Mouse (Mus musculus) hindbrain, embryonic 15.5 days (tissue): ENCODE results near the gene Cd8a. TPM values are rescaled to one million over a fixed set of nuclear protein-coding genes. Genes with fewer than 3 reads are reported as not detected.

ENCODE experiments used
- ATAC-seq: fragments of 200-750 bp; cut with Nextera tagmentation; 2 replicates; pipeline ENCODE4 v1.8.0; 2017; ENCODE audit warnings: low read depth, moderate number of reproducible peaks, moderate TSS enrichment; ENCODE audit not compliant: low FRiP score
- H3K27ac ChIP-seq: fragments of 300-500 bp; sonication (generic); replicated peaks from 2 replicates; pipeline ENCODE4 v1.5.1; 2015; ENCODE audit warnings: mild to moderate bottlenecking, inconsistent platforms
- H3K27me3 ChIP-seq: fragments of 300-500 bp; sonication (generic); 2 replicates; pipeline ENCODE4 v1.6.1; 2015; ENCODE audit warnings: control low read depth, inconsistent platforms
- H3K36me3 ChIP-seq: fragments of 300-500 bp; sonication (generic); 2 replicates; pipeline ENCODE4 v1.6.1; 2015; ENCODE audit warnings: control low read depth, inconsistent platforms
- H3K4me1 ChIP-seq: fragments of 300-500 bp; sonication (generic); replicated peaks from 2 replicates; pipeline ENCODE4 v1.6.1; 2015; ENCODE audit warnings: control low read depth, inconsistent platforms
- H3K4me2 ChIP-seq: fragments of 300-500 bp; sonication (generic); 2 replicates; pipeline ENCODE4 v1.6.1; 2015; ENCODE audit warnings: moderate library complexity, mild to moderate bottlenecking, inconsistent platforms
- H3K4me3 ChIP-seq: fragments of 300-500 bp; sonication (generic); 2 replicates; pipeline ENCODE4 v1.5.1; 2015; ENCODE audit warnings: mild to moderate bottlenecking, inconsistent platforms
- H3K9ac ChIP-seq: fragments of 300-500 bp; sonication (generic); 2 replicates; pipeline ENCODE4 v1.6.1; 2015; ENCODE audit warnings: inconsistent platforms
- H3K9me3 ChIP-seq: fragments of 300-500 bp; sonication (generic); 2 replicates; pipeline ENCODE4 v1.6.1; 2016; ENCODE audit warnings: control low read depth, inconsistent platforms
- WGBS: fragments of 180-500 bp; shearing (Covaris S2); methylation state at CpG from one replicate; pipeline ENCODE4 v1.1.7; 2015; 5-methylcytosine and 5-hydroxymethylcytosine counted together
- polyA plus RNA-seq: library from polyadenylated mRNA; unstranded; fragments of >200 nt; fragmentation: Nextera tagmentation; extraction: Ambion mirVana; gene quantifications from 2 replicates; pipeline ENCODE4 v1.2.1, GENCODE M21; 2015

The Cd8a gene
- polyA plus RNA-seq, 1 experiment from 2014 or later: not detected

DNA sequence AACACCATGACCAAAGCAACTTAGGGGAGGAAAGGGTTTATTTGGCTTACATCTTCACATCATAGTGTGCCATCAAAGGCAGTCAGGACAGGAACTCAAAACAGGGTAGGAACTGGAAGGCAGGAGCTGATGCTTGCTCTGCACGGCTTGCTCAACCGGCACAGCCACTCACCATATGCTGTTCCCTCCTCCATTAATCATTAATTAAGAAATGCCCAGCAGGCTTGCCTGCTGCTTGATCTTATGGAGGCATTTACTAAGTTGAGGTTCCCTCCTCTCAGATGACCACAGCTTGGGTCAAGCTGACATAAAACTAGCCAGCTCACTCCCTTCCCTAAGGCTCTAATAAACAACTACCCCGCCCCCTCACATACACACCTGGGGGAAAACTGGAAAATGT is 48.9 kb downstream of the Cd8a start:
- whole genome bisulfite sequencing: 60% methylated on average over 3 of the region's 3 CpGs
- ATAC-seq: no peak
- no peaks in the 10 kb centered on the region for H3K4me1 ChIP-seq
- no peak overlapping the region for H3K27ac ChIP-seq
- no peaks in the 10 kb centered on the region for H3K36me3 ChIP-seq
- H3K27me3 ChIP-seq: no peaks in the 10 kb centered on the region
- H3K4me3 ChIP-seq: no peak overlapping the region
- H3K4me2 ChIP-seq: no peak overlapping the region
- no peaks in the 10 kb centered on the region for H3K9me3 ChIP-seq
- no peak overlapping the region for H3K9ac ChIP-seq

DNA sequence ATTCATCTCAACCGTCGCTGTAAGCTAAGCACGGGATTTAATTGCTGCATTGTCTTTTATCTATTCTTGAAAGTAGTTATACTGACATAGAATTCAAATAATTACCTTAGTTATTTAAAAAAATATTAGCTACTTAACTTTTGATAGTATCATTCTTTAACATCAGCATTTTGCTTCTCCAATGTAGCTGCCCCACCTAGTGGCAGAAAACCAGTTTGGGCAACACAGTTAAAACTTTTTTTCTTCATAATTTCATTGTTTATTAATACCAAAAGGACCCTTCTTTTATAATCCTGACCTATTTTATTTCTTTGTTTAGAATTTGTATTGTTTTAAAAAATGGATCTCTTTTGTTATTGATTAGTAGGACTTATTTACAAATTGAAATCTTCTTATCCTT is 49.9 kb downstream of the Cd8a start:
- H3K9ac ChIP-seq: no peak overlapping the region
- H3K27ac ChIP-seq: no peak overlapping the region
- H3K36me3 ChIP-seq: peaks cover 5% of the 10 kb centered on the region
- no peaks in the 10 kb centered on the region for H3K27me3 ChIP-seq
- H3K9me3 ChIP-seq: no peaks in the 10 kb centered on the region
- ATAC-seq: no peak
- H3K4me3 ChIP-seq: no peak overlapping the region
- 84% methylated on average over 3 of the region's 3 CpGs for WGBS
- no peak overlapping the region for H3K4me2 ChIP-seq
- no peaks in the 10 kb centered on the region for H3K4me1 ChIP-seq

- Histone ChIP-seq H3K9me3 (no peaks in the 10 kb centered on the region), H3K27ac (no peak overlapping the region), H3K27me3 (no peaks in the 10 kb centered on the region), H3K36me3 (peaks cover 8% of the 10 kb centered on the region), H3K4me3 (no peak overlapping the region), H3K4me1 (no peaks in the 10 kb centered on the region), H3K9ac (no peak overlapping the region), H3K4me2 (no peak overlapping the region)
- ATAC-seq: no peak
- WGBS: 92% methylated on average over 6 of the region's 6 CpGs
These were observed 52.5 kb downstream of the Cd8a start for GRCm38 (mm10) chr6:71425681-71426080.

DNA sequence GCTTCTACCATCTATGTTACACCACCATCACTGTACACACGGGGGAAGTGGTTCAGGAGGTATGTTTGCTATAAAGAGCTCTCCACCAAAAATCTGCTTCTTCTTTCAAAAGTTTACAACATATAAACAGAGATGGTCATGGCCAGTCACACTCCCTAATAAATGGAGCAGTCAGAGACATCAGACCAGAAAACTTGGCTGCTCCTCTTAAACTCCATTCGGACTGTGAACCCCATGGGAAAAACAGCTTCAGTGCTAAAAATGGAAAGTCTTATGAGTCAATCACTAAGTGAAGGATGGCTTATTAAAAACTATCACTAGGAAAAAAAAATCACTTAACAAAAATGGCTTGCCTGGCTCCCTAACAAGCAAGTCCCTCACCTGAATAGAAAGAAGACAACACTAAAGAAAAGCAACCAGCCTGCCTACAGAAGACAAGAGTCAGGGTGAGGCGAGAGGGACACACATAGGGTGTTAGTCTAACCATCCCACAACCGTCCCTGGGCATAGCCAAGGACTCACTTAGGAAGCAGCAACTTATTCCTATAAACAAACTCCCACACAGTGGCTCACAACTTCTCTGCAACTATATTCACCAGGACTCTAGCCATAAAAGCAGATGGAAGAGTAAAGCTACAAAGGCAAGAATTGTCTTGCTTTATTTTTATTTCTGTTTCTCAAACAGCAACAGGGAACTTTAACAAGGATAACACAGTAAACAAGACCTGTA is 54.9 kb downstream of the Cd8a start:
- Histone ChIP-seq H3K4me1 (no peaks in the 10 kb centered on the region), H3K27ac (no peak overlapping the region), H3K9ac (no peak overlapping the region), H3K27me3 (no peaks in the 10 kb centered on the region), H3K4me3 (no peak overlapping the region), H3K36me3 (peaks cover 8% of the 10 kb centered on the region), H3K4me2 (no peak overlapping the region), H3K9me3 (no peaks in the 10 kb centered on the region)
- no peak for ATAC-seq
- WGBS: 90% methylated on average over 4 of the region's 4 CpGs

Other genes with a start within 250 kb of the Cd8a start
- gene Thnsl2, start 229.0 kb upstream of the Cd8a start, polyA plus RNA-seq: 4.5 and 5.6 TPM in 2 replicates
- 0.30 and 0.75 TPM in 2 replicates for gene Fabp1, start 173.6 kb upstream of the Cd8a start, polyA plus RNA-seq
- gene Krcc1, start 101.8 kb upstream of the Cd8a start, polyA plus RNA-seq: 18.4 and 22.9 TPM in 2 replicates
- gene Smyd1, start 51.2 kb upstream of the Cd8a start, polyA plus RNA-seq: 0.16 and 0.43 TPM in 2 replicates
- not detected in 2 replicates for gene Cd8b1, start 50.6 kb upstream of the Cd8a start, polyA plus RNA-seq
- 10.4 and 11.5 TPM in 2 replicates for gene Rmnd5a, start 67.2 kb downstream of the Cd8a start, polyA plus RNA-seq
- 25.5 and 26.5 TPM in 2 replicates for gene Rnf103, start 120.5 kb downstream of the Cd8a start, polyA plus RNA-seq
- 54.1 and 56.7 TPM in 2 replicates for gene Chmp3, start 170.4 kb downstream of the Cd8a start, polyA plus RNA-seq